Comparison of ENCODE assay signal across 8 mouse cellular contexts in genomic region chr11:109608976-109609625, GRCm38 (mm10). TPM values are rescaled to one million over a fixed set of nuclear protein-coding genes. Genes with fewer than 3 reads are reported as not detected.
A peak's percentile ranks its signal among the peaks of the same experiment; 100 is the strongest.
DNase-seq lines count a peak whose midpoint lies in the region; ATAC-seq and TF ChIP-seq lines count a peak whose summit lies in the region.
"Had no signal": no experiment of that assay in that cellular context is flagged by ENCODE, and none has a peak within 500 bp of the region (broad histone marks: within the 10 kb centered on the region; RNA-seq: fewer than 3 reads in every experiment).

No protein-coding gene starts in this region.

- no peaks in the 10 kb centered on the region for H3K9me3 ChIP-seq in heart, embryonic 13.5 days
- no peaks in the 10 kb centered on the region for H3K9me3 ChIP-seq in heart, embryonic 10.5 days
- H3K9me3 ChIP-seq in embryonic facial prominence, embryonic 13.5 days, result no peaks in the 10 kb centered on the region
- H3K9me3 ChIP-seq in liver, embryonic 11.5 days (ENCODE audit: control insufficient read depth, low read length), result no peaks in the 10 kb centered on the region

- no peak overlapping the region; the same call in 1 of the 2 replicates for H3K27ac ChIP-seq in heart, embryonic 13.5 days (replicated peaks)
- no peak overlapping the region for H3K27ac ChIP-seq in heart, embryonic 10.5 days
- H3K27ac ChIP-seq in embryonic facial prominence, embryonic 13.5 days, result peak overlapping the region; percentile 85; the same call in 1 of the 2 replicates
- no peak overlapping the region for H3K27ac ChIP-seq in liver, embryonic 11.5 days (ENCODE audit: low read depth, low read length)
- no peak overlapping the region for H3K27ac ChIP-seq in thymus, adult 2 months (ENCODE audit: control insufficient read depth, insufficient read depth, low read length)

- no peak for TF ChIP-seq POLR2A in thymus, adult 2 months (IDR thresholded peaks at IDR 0.05; ENCODE audit: control insufficient read depth, extremely low read depth, insufficient read depth, low read length, poor library complexity)

- no peak for ATAC-seq in heart, embryonic 13.5 days (ENCODE audit: extremely low read depth, insufficient number of reproducible peaks, low FRiP score, low TSS enrichment)
- ATAC-seq in embryonic facial prominence, embryonic 13.5 days (ENCODE audit: insufficient number of reproducible peaks, insufficient read depth, low FRiP score, low TSS enrichment, low read depth), result no peak
- no peak for ATAC-seq in liver, embryonic 11.5 days (replicated peaks; ENCODE audit: low FRiP score)
- no peak for ATAC-seq in cerebellum, adult (ENCODE audit: insufficient number of reproducible peaks, low FRiP score, low TSS enrichment)

- peaks cover 28% of the 10 kb centered on the region for H3K4me1 ChIP-seq in heart, embryonic 13.5 days
- H3K4me1 ChIP-seq in heart, embryonic 10.5 days, result peaks cover 36% of the 10 kb centered on the region
- peaks cover 18% of the 10 kb centered on the region for H3K4me1 ChIP-seq in embryonic facial prominence, embryonic 13.5 days
- peaks cover 29% of the 10 kb centered on the region for H3K4me1 ChIP-seq in liver, embryonic 11.5 days (replicated peaks; ENCODE audit: control insufficient read depth, insufficient read depth, low read length)
- peaks cover 18% of the 10 kb centered on the region for H3K4me1 ChIP-seq in thymus, adult 2 months (replicated peaks; ENCODE audit: control insufficient read depth, insufficient read depth, low read length)

- no peak overlapping the region for H3K4me3 ChIP-seq in heart, embryonic 13.5 days
- H3K4me3 ChIP-seq in heart, embryonic 10.5 days, result no peak overlapping the region
- no peak overlapping the region for H3K4me3 ChIP-seq in C2C12 (ENCODE audit: insufficient read depth, poor library complexity, severe bottlenecking)
- H3K4me3 ChIP-seq in embryonic facial prominence, embryonic 13.5 days, result peak overlapping the region; percentile 85
- H3K4me3 ChIP-seq in liver, embryonic 11.5 days (ENCODE audit: low read depth, low read length), result no peak overlapping the region
- H3K4me3 ChIP-seq in thymus, adult 2 months (ENCODE audit: control insufficient read depth, insufficient read depth, low read length), result no peak overlapping the region

- peak overlapping the region; percentile 87 for H3K4me2 ChIP-seq in heart, embryonic 13.5 days
- peak overlapping the region; percentile 82 for H3K4me2 ChIP-seq in embryonic facial prominence, embryonic 13.5 days
- H3K4me2 ChIP-seq in liver, embryonic 11.5 days, result peak overlapping the region; percentile 13

- no peak for DNase-seq in heart, embryonic 10.5 days (ENCODE audit: low spot score)
- no peak for DNase-seq in liver, embryonic 11.5 days (ENCODE audit: low spot score)
- DNase-seq in thymus, adult 2 months, result no peak
- DNase-seq: cerebellum, adult 9-10 months had no signal

- 49% methylated on average over 6 of the region's 6 CpGs for WGBS in heart, embryonic 13.5 days
- WGBS in heart, embryonic 10.5 days, result 66% methylated on average over 6 of the region's 6 CpGs
- WGBS in embryonic facial prominence, embryonic 13.5 days, result 66% methylated on average over 6 of the region's 6 CpGs
- WGBS in liver, embryonic 11.5 days, result 70% methylated on average over 6 of the region's 6 CpGs
- WGBS in thymus, adult 2 months, result 87% methylated on average over 6 of the region's 6 CpGs

- peak overlapping the region; percentile 38; the same call in 1 of the 2 replicates for H3K9ac ChIP-seq in heart, embryonic 13.5 days
- H3K9ac ChIP-seq in embryonic facial prominence, embryonic 13.5 days, result peak overlapping the region; percentile 91; the same call in 1 of the 2 replicates
- H3K9ac ChIP-seq in liver, embryonic 11.5 days (ENCODE audit: low read depth, low read length), result no peak overlapping the region

- H3K79me3 ChIP-seq in C2C12 (ENCODE audit: low read depth), result peaks cover 9% of the 10 kb centered on the region

- TF ChIP-seq CTCF in C2C12 (IDR thresholded peaks at IDR 0.05; ENCODE audit: control insufficient read depth, insufficient read depth, insufficient read length), result no peak
- TF ChIP-seq CTCF in thymus, adult 2 months (IDR thresholded peaks at IDR 0.05; ENCODE audit: borderline replicate concordance, control insufficient read depth, extremely low read depth, insufficient read depth, low read length, poor library complexity), result no peak

- H3K36me3 ChIP-seq in heart, embryonic 13.5 days, result peaks cover 11% of the 10 kb centered on the region
- peaks cover 3% of the 10 kb centered on the region; the same call in 1 of the 2 replicates for H3K36me3 ChIP-seq in heart, embryonic 10.5 days
- no peaks in the 10 kb centered on the region for H3K36me3 ChIP-seq in C2C12 (ENCODE audit: control insufficient read depth, insufficient read depth)
- H3K36me3 ChIP-seq in embryonic facial prominence, embryonic 13.5 days, result peaks cover 6% of the 10 kb centered on the region
- no peaks in the 10 kb centered on the region for H3K36me3 ChIP-seq in liver, embryonic 11.5 days (ENCODE audit: control insufficient read depth, insufficient read depth, low read length)
- H3K36me3 ChIP-seq in thymus, adult 2 months (ENCODE audit: control insufficient read depth, insufficient read depth, low read length), result no peaks in the 10 kb centered on the region

- H3ac ChIP-seq in C2C12 (ENCODE audit: control insufficient read depth, insufficient read length, low read depth), result peak overlapping the region; percentile 35

- H3K27me3 ChIP-seq in heart, embryonic 13.5 days (replicated peaks), result no peaks in the 10 kb centered on the region
- no peaks in the 10 kb centered on the region for H3K27me3 ChIP-seq in heart, embryonic 10.5 days (ENCODE audit: insufficient read depth, poor library complexity, severe bottlenecking)
- H3K27me3 ChIP-seq in C2C12 (ENCODE audit: control insufficient read depth, insufficient read depth, insufficient read length), result no peaks in the 10 kb centered on the region
- no peaks in the 10 kb centered on the region for H3K27me3 ChIP-seq in embryonic facial prominence, embryonic 13.5 days
- no peaks in the 10 kb centered on the region for H3K27me3 ChIP-seq in liver, embryonic 11.5 days (replicated peaks; ENCODE audit: control insufficient read depth, insufficient read depth, low read length)
- no peaks in the 10 kb centered on the region for H3K27me3 ChIP-seq in thymus, adult 2 months (ENCODE audit: control insufficient read depth, insufficient read depth, low read length)

- peaks cover 40% of the 10 kb centered on the region for H3K79me2 ChIP-seq in C2C12 (ENCODE audit: control insufficient read depth, insufficient read depth)

TF ChIP-seq in C2C12, 6 proteins besides CTCF, POLR2A, EP300 and RAD21:
- no peak for TF ChIP-seq MYOD1 (IDR thresholded peaks at IDR 0.05; ENCODE audit: control insufficient read depth, insufficient read length, low read depth)
- TF ChIP-seq USF1 (IDR thresholded peaks at IDR 0.05; ENCODE audit: low read depth), result no peak
- no peak for TF ChIP-seq CEBPB (IDR thresholded peaks at IDR 0.05; ENCODE audit: low read depth)
- TF ChIP-seq FOSL1 (IDR thresholded peaks at IDR 0.05; ENCODE audit: insufficient read depth, low read length, poor library complexity, severe bottlenecking), result no peak
- no peak for TF ChIP-seq MAX (IDR thresholded peaks at IDR 0.05)
- TF ChIP-seq MYOG (IDR thresholded peaks at IDR 0.05; ENCODE audit: control insufficient read depth, extremely low read depth, insufficient read length), result no peak

RNA-seq across cellular contexts. Expression of gene Wipi1, which starts 2.7 kb away (rescaled TPM):
- 44.7 and 48.0 TPM in 2 replicates for polyA plus RNA-seq in heart, embryonic 13.5 days (2015; fragmentation: Nextera tagmentation; extraction: Ambion mirVana)
- 29.8 and 38.8 TPM in 2 replicates for polyA plus RNA-seq in heart, embryonic 10.5 days (2016; fragmentation: Nextera tagmentation; extraction: Ambion mirVana)
- polyA plus RNA-seq in C2C12 (2012; fragmentation: generic; extraction: Trizol), result 27.8 TPM
- polyA plus RNA-seq in embryonic facial prominence, embryonic 13.5 days (2015; fragmentation: Nextera tagmentation; extraction: Ambion mirVana), result 53.5 and 55.5 TPM in 2 replicates
- 18.9 and 21.8 TPM in 2 replicates for polyA plus RNA-seq in liver, embryonic 11.5 days (2014; fragmentation: Nextera tagmentation; extraction: Ambion mirVana)
- 4.7 and 7.0 TPM in 2 replicates for polyA plus RNA-seq in thymus, adult 2 months (2012; rRNA removed)

RNA-seq across cellular contexts. Expression of gene Prkar1a, which starts 40.1 kb away (rescaled TPM):
- polyA plus RNA-seq in heart, embryonic 13.5 days (2015; fragmentation: Nextera tagmentation; extraction: Ambion mirVana), result 375 and 413 TPM in 2 replicates
- 365 and 443 TPM in 2 replicates for polyA plus RNA-seq in heart, embryonic 10.5 days (2016; fragmentation: Nextera tagmentation; extraction: Ambion mirVana)
- 237 TPM for polyA plus RNA-seq in C2C12 (2012; fragmentation: generic; extraction: Trizol)
- polyA plus RNA-seq in embryonic facial prominence, embryonic 13.5 days (2015; fragmentation: Nextera tagmentation; extraction: Ambion mirVana), result 324 and 370 TPM in 2 replicates
- polyA plus RNA-seq in liver, embryonic 11.5 days (2014; fragmentation: Nextera tagmentation; extraction: Ambion mirVana), result 261 and 285 TPM in 2 replicates
- 145 and 150 TPM in 2 replicates for polyA plus RNA-seq in thymus, adult 2 months (2012; rRNA removed)

Comparison
In these comparisons a context has a peak if more than half of its experiments do, and no peak if none do; other contexts are left out.
1. H3K4me2 ChIP-seq: peak in every context shown above with its lines; median percentile 87 in heart, embryonic 13.5 days; 82 in embryonic facial prominence, embryonic 13.5 days; 13 in liver, embryonic 11.5 days.